Mouse (Mus musculus): ENCODE data around the gene Krt84. TPM values are rescaled to one million over a fixed set of nuclear protein-coding genes. Genes with fewer than 3 reads are reported as not detected.
"Not testable (repeated sequence)": the region's sequence is repeated elsewhere in the genome, so short reads cannot be mapped to it uniquely, and the experiment has no call there.

The Krt84 gene
- under 1 TPM in 1 of 2 experiments, not detected in 1; 0.08 TPM for total RNA-seq (2021)
- long read RNA-seq, experiment 1, result 0 reads
- long read RNA-seq, experiment 2, result 0 reads

DNA sequence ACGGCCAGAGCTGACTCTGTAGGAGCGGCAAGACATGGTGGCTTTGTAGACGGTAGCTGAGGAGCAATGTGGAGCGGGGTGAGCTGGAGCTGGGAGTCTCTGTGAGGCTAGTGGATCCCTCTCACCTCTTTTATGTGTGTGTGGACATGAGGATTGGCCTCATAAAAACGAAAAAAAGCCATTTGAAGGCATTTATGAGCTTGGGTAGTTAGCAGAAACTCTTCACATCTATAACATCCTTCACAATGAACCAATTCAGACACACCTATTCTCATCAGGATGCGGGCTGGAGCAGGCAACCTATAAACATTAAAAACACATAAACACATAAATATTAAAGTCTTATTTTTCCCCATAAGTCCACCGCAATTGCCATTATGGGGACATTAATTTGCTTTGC lies at the start of gene Krt84:
Krt84 (minus strand) TSS at position 101 of the 400 bp plus-strand sequence.
- intact Hi-C loops (cut with DNase I; ENCODE audit: low total_unique reads), result loop anchor here (10.0 kb wide), 1 partner anchor 532 kb away; no protein-coding TSS in a partner anchor

DNA sequence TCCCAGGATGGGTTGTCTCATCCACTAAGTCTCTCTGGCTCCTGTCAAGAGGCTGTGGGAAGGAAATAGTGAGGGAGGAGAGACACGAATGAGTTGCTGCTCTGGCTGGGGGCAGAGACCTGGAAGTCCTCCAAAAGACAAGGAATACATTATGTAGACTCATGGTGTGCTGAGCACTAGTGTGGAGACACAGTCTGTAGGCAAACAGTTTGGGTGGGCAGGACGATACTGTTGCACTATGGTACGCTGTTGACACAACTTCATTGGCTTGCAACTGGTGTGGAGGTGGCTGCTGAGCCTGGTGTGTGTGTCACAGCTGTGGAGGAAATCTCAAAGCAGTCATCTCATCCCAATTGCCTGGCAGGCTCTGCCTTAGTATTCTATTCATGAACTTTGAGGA lies 49.1 kb upstream of the Krt84 start:
- intact Hi-C loops (cut with DNase I; ENCODE audit: low total_unique reads), result no loop called here

More for the DNA sequence above, at the start of gene Krt84:
- DNase-seq, result no peak

DNA sequence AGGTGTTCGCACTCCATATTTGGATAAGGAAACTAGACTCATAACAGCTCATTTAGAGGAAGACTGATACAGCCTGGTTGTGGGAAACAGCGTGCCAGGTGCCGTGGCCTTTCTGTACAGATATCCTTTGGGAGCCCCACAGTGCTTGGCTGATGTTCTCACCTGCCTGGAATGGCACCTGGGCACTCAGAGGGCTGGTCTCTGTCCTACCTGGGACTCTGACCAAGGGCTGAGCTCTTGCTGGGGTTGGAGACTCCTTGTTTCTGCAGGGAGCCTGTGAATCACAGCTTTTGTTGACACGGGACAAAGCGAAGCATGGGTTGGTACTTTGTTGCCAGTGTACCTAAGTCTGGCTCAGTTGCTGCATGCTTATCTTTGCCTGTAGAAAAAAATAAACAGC lies 42.9 kb upstream of the Krt84 start:
- intact Hi-C loops (cut with DNase I; ENCODE audit: low total_unique reads), result no loop called here
- DNase-seq, result no peak

More for the DNA sequence above, 49.1 kb upstream of the Krt84 start:
- no peak for DNase-seq

DNA sequence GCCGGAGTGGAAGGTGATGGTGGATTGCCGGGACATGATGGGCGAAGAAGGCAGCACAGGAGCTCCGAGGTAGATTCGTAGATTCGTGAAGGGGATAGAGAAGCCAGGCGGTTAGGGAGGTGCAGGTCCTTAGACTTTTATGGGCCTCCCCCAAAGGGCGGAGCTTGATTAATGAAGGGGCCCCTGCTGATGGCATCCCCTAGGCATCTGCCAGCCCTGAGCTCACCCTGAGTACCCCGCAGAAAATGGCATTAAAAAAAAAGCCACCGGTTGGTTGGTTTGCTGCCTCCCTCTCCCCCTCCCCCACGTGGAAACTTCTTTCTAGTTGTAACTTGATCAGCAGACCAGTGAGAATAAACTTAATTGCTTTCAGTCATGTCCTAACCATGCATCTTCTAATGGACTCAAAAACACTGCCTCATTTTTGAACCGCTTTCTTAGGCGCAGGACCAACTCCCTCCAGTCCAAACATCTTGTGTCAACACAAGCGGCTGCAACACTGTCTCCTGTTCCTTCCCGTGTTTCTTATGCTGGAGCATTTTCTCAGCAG lies 41.3 kb upstream of the Krt84 start, which contains the start of gene Krt75:
Krt75 (minus strand) TSS at position 109 of the 550 bp plus-strand sequence.
- no peak for DNase-seq
- intact Hi-C loops (cut with DNase I; ENCODE audit: low total_unique reads), result no loop called here

DNA sequence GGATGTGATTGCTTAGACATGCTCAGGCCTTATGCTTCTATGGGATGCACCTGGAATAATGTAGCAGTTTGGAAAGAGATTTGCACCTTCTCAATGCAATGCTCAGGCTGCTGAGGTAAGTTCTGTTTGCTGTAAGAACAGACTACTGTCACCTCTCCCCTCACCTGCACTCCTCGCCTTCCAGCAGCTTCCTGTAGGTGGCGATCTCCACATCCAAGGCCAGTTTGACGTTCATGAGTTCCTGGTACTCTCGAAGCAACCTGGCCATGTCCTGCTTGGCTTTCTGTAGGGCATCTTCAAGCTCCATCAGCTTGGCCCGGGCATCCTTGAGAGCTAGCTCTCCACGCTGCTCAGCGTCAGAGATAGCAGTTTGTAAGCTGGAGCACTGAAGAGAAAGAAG lies 35.2 kb upstream of the Krt84 start:
- intact Hi-C loops (cut with DNase I; ENCODE audit: low total_unique reads), result no loop called here
- DNase-seq, result no peak

DNA sequence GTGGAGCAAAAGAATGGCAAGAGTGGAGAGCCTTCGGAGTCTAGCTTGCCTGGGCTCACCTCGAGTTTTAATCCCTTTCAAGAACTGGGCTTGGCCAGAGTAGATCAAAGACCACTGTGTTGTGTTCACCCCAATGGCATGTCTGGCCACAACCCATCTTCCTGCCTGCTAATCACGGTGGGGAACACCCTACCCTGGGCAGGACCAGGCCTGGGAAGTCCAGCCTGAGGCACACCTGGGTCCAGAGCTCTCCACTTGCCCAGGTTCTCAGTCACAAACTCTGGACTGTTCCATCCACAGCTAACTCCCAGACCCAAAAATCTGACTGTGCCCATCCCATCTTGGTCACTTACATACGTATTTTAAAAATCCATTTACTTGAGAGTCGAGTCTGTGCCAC lies 30.2 kb upstream of the Krt84 start, which contains the start of gene Krt90:
Krt90 (minus strand) TSS at position 101 of the 400 bp plus-strand sequence.
- no peak for DNase-seq
- intact Hi-C loops (cut with DNase I; ENCODE audit: low total_unique reads), result no loop called here

DNA sequence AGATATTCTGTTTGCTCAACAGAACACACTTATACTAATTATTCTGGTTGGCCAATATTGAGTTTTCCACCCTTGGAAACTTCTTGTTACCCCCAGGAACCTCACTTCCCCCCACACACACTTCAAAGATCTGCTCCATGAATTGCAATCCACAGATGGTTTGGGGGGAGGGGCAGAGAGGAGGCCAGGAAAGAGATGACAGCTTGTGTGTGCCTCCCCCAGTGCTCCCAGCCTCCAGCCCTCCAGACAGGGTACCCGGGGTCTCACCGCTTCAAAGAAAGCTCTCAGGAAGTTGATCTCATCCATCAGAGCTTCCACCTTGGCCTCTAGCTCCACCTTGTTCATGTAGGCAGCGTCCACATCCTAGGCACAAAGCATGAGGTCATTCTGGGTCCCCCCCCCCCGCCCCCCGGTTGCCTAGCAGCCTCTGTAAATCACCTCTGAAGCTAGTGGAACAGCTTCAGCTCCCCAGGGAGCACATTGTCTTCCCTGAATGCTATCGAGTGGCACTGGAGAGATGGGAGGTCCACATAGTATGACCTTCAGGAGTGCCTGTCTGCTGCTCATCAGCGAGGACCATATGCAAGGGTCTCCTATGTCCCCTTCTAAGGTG lies 25.5 kb upstream of the Krt84 start:
- no peak for DNase-seq
- intact Hi-C loops (cut with DNase I; ENCODE audit: low total_unique reads), result no loop called here

DNA sequence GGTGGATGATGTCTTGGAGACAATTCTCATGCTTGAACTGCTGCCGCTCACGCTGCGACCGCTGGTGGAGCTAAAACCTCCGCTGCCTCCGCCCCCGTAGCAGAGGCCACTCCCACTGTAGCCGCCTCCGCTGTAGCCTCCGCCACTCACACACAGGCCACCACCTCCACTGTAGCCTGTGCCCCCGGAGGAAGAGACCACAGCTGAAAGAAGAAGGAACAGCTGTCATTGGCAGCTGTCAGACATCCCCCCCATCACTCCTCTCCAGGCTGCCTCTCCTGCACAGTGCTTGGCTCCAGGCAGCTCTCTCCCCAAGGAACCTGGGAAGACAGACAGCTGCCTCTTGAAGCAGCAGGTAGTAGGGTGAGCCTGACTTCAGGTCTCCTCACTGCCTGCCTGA lies 20.5 kb upstream of the Krt84 start:
- DNase-seq, result peak; percentile 53
- intact Hi-C loops (cut with DNase I; ENCODE audit: low total_unique reads), result no loop called here

DNA sequence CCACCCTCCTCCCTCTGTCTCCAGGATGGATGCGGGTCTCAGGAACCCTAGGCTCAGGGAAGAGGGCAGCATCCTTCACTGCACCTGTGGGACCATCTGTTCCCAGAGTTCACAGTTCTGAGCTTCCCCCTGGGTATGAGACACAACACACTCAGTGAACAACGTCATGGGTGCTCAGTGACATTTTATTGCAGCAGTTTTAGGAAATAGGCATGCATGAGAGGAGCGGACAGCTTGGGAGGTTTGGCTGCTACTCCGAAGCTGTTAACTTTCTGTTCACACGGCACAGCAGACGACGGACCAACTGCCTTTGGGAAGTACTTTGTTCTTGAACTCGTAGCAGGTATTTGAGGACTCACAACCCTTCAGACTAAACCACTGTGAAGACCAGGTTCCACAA lies 19.6 kb upstream of the Krt84 start:
- intact Hi-C loops (cut with DNase I; ENCODE audit: low total_unique reads), result no loop called here
- DNase-seq, result no peak

DNA sequence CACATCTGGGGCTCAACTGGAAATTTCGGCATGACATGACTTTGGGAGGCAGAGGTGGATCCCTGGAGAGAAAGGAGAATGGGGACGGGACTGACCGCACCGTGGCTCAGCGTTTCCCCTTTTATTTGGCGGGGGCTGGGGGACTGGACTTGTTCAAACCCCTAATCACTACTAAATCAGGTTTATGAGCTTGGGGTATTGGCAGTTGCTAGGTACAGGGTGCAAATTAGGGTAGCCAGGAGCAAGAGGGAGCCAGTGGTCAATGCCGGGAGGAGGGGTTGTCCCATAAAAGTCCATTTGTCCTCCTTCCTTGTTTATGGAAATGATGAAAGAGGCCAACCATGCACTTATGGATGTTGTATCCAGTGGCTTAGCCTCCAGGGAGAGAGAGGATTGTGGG lies 17.9 kb upstream of the Krt84 start, which contains the start of gene Krt82:
Krt82 (minus strand) TSS at position 101 of the 400 bp plus-strand sequence.
- DNase-seq, result no peak
- intact Hi-C loops (cut with DNase I; ENCODE audit: low total_unique reads), result no loop called here

DNA sequence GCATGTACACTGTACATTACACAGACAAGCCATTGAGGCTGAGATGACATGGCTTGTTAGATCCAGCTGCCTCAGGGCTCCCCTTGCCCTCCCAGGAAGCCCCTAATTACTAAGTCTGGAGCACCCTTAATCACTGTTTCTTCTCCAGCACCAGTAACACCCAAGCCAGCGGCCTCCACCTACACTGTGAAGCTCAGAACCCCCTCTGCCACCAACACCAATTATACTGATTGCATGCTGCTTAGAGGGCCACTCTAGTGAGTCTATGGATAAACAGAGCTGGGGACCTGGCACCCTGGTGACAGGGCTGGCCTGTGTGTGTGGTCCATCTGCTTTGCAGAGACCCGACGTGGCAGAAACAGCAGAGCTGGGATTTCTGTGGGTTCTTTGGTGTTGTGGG lies 11.9 kb upstream of the Krt84 start:
- intact Hi-C loops (cut with DNase I; ENCODE audit: low total_unique reads), result no loop called here
- DNase-seq, result no peak

DNA sequence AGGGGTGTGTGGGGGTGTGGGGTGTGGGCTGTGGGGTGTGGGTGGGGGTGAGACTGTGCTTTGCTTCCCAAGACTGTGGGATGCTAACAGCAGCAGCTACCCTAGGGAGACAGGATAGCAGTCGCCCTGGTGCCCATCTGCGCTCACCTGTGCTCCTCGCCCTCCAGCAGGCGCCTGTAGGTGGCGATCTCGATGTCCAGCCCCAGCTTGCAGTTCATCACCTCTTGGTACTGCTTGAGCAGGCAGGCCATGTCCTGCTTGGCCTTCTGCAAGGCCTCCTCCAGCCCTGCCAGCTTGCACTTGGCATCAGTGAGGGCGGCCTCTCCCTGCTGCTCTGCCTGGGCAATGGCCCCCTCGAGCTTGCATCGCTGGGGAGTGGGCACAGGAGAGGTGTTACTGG lies 9.9 kb upstream of the Krt84 start:
- intact Hi-C loops (cut with DNase I; ENCODE audit: low total_unique reads), result no loop called here
- DNase-seq, result no peak

DNA sequence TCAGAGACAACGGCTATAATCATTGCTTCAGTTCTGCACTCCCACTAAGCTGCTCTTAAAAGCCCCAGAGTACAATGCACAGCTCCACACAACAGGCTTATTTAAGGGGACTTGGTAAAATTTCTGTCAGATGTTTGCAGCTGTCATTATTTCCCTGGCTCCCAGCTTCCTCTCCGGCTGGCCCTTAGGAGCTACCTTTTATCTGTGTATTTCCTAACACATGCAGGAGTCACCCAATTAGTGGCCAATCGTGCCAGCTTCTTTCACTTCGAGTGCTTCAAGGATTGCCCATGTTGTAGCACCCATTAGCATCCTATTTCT lies 5.9 kb upstream of the Krt84 start:
- intact Hi-C loops (cut with DNase I; ENCODE audit: low total_unique reads), result loop anchor here (10.0 kb wide), 1 partner anchor 526 kb away; no protein-coding TSS in a partner anchor
- DNase-seq, result no peak

DNA sequence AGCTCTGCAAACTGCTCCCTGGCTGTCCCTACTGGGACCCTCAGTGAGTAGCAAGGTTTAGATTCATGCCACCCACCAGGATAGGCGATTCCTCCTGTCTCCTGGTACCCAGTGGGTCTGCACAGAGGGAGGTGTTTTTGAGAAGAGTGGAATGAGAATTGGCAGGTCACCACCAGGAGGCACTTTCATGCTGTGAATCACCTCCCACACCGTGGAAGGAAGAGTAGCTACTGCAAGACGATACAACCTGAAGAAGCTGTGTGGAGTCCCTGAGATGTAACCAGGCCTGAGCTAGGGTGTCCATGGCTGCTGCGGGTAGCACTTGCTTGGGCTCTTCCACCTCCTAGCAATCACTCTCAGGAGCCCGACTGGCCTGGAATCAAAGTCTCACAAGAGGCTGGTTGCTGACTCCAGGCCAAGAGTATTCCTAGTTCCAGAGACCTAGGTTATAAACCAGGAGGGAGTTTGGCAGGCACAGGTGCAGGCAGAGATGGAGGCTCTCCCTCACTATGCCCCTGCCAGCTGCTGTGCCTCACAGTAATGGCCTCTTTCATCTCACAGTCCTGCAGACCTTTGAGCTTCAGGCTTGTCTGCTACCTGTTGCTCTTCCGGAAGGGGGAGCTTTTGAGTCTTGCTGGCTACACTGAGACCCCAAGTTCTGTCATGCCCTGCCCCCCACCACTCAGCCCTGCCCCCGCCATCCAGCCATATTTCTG lies 5.4 kb upstream of the Krt84 start:
- intact Hi-C loops (cut with DNase I; ENCODE audit: low total_unique reads), result loop anchor here (10.0 kb wide), 1 partner anchor 527 kb away; no protein-coding TSS in a partner anchor
- DNase-seq, result no peak

DNA sequence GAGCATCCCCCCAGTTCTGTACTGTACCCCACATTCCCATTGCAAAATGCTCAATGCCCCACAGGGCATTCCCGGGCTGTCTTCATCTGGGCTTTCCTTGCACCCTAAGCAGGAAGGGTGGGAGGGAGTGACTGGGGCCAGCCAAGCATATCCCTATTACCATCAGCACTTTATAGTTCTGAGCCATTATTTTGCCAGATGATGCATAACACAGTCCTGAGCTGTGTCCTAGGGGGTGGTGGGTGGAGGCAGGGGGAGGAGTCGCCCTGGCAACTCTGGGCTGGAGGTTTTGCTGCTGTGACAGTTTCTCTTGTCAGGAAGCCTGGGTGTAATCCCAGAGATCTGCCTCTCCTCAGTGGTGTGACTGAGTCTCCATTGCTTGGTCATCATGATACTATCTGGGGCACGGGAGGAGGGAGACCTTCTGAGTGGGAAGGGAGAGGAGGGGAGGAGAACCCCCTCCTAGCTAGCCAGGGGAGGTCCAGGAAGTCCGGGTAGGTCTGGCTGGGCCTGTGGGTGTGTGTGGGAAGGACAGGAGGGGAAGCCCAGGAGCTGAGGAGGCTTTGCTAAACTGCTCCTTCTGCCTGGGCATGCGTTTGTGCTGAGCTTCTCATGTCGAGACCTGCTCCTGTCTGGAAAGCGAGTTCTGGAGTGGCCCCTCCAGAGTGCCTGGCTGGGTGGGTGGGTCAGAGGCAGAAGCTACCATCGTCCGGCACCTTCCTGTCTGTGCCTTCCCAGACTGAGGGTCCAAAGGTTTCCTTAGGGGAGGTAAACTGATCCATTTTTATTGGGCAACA lies 3.6 kb upstream of the Krt84 start:
- no peak for DNase-seq
- intact Hi-C loops (cut with DNase I; ENCODE audit: low total_unique reads), result loop anchor here (10.0 kb wide), 1 partner anchor 529 kb away; no protein-coding TSS in a partner anchor

DNA sequence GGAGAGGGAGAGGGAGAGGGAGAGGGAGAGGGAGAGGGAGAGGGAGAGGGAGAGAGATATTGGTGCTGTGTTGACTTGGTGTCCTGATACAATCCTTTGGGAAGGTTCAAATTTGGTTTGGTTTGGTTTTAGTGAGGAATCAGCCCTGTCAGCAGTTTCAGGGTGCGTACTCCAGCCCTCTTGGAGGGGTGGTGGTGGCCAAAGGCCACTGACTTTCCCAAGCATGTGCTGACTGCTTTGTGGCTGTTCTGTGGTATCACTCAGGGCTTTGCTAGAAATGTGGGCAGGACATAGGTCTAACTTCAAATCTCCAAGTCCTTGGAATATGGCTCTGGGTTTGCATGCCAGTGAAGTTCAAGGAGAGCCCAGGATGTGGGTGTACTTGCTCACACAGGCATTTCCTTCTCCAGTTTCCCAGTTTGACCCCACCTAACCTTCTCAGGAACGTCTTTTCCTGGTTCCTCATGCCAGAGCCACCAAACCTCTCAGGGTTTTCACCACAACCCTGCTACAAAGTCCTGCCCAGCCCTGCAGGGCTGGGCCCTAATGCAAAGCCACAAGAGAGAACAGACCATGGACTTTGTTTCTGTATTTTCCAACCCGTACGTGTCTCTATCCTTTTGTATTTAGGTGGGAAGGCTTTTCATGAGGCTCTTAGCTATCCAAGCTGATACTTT lies 9.9 kb downstream of the Krt84 start:
- intact Hi-C loops (cut with DNase I; ENCODE audit: low total_unique reads), result loop anchor here (5.0 to 10.0 kb wide), 2 partner anchors 188 to 450 kb away; no protein-coding TSS in a partner anchor
- no peak for DNase-seq

DNA sequence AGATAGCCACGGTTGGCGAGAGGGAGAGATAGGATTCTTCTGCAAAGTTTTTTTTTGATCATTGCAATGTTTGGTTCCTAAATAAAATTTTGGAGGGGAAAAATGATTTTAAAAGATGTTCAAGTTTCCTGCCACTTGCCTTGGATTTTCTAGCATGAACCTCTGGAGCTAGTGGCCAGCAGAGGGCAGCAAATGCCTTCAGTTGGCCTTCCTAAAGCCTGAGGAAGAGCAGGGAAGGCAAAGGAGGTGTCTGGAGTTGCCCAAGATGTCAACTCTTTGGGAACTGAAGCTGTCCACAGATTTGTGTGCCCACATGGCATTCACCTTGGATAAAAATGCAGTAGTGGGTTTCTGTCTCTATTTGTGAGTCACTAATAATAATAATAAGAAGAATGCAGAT lies 12.8 kb downstream of the Krt84 start:
- intact Hi-C loops (cut with DNase I; ENCODE audit: low total_unique reads), result loop anchor here (5.0 to 10.0 kb wide), 2 partner anchors 185 to 453 kb away; no protein-coding TSS in a partner anchor
- peak; percentile 73 for DNase-seq

DNA sequence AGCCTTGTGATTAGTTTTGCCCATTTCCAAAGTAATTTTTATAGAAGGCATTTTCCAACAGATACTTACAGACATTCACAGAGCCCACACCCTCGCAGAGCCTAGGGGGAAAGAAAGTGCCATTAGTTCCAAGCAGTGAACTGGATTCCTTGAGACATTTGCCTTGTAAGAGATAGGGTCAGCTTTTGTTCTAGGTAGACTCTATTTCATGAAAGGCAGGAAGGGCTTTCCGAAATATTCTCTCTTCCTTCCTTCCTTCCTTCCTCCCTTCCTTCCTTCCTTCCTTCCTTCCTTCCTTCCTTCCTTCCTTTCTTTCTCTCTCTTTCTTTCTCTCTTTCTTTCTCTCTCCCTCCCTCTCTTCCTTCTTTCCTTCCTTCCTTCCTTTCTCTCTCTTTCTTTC lies 15.5 kb downstream of the Krt84 start, which contains the start of gene Gm49425:
Gm49425 (minus strand) TSS at position 101 of the 400 bp plus-strand sequence.
- intact Hi-C loops (cut with DNase I; ENCODE audit: low total_unique reads); DNase-seq: not testable (repeated sequence)

DNA sequence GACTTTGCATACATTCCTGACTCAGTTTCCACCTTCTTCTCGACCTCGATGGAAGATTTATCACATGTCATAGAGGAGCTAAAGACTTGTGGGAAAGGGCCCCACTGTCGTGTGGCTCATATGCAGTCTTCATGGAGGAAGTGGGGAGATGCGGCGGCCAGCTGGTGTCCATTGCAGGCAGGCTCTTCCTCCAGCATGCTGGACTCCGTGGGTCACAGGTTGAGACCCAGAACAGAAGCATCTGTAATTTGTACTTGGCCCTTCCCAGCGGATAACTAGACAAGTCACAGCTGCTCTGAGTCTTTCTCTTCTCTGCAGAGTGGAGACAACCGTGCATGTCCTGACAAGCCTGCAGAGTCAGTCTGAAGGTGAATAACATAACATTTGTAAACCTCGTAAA lies 24.4 kb downstream of the Krt84 start:
- no peak for DNase-seq
- intact Hi-C loops (cut with DNase I; ENCODE audit: low total_unique reads), result no loop called here
